Comparison of ENCODE assay signal across 15 mouse cellular contexts in genomic region chr5:67382556-67382955, GRCm38 (mm10).
"Had no signal": no experiment of that assay in that cellular context is flagged by ENCODE, and none has a peak within 500 bp of the region (broad histone marks: within the 10 kb centered on the region; RNA-seq: fewer than 3 reads in every experiment).

No protein-coding gene starts in this region.

- ATAC-seq: midbrain, embryonic 16.5 days had no signal

- DNase-seq: lung, adult 18-20 months; lung, embryonic 14.5 days; lung, postnatal 10 days; lung, postnatal 4 days; midbrain, embryonic 14.5 days; right cerebral cortex, postnatal 14 days; thymus, adult 2 months; thymus, postnatal 25 days; thymus, postnatal 4 days had no signal

- H3K36me3 ChIP-seq: midbrain, embryonic 12.5 days; neural tube, embryonic 12.5 days; stomach, embryonic 15.5 days had no signal

- H3K27ac ChIP-seq: midbrain, embryonic 10.5 days; midbrain, embryonic 12.5 days; neural tube, embryonic 12.5 days; stomach, embryonic 15.5 days; stomach, postnatal 0 days had no signal

- H3K9ac ChIP-seq: lung, embryonic 14.5 days; midbrain, embryonic 12.5 days; neural tube, embryonic 12.5 days; stomach, embryonic 15.5 days had no signal

- H3K9me3 ChIP-seq: midbrain, embryonic 10.5 days; midbrain, embryonic 12.5 days; neural tube, embryonic 12.5 days; stomach, embryonic 15.5 days had no signal

- H3K4me2 ChIP-seq: lung, embryonic 14.5 days; midbrain, embryonic 12.5 days; neural tube, embryonic 12.5 days; stomach, embryonic 15.5 days had no signal

- H3K4me1 ChIP-seq: midbrain, embryonic 12.5 days; neural tube, embryonic 12.5 days; stomach, embryonic 15.5 days had no signal

- H3K4me3 ChIP-seq: midbrain, embryonic 10.5 days; midbrain, embryonic 12.5 days; neural tube, embryonic 12.5 days; stomach, embryonic 15.5 days had no signal

- H3K27me3 ChIP-seq: midbrain, embryonic 12.5 days; neural tube, embryonic 12.5 days; stomach, embryonic 15.5 days had no signal
